Mouse (Mus musculus): ENCODE results near the gene Scnm1. TPM values are rescaled to one million over a fixed set of nuclear protein-coding genes. Genes with fewer than 3 reads are reported as not detected.

Gene Scnm1
- polyA plus RNA-seq, 1 experiment from 2014 or later: 86.7 TPM

GRCm38 (mm10) chr3:95105586-95106337, 28.0 kb downstream of the Scnm1 start:
- Histone ChIP-seq H3K9me3 (replicated peaks) (no peaks in the 10 kb centered on the region), H3K4me2 (peak overlapping the region; percentile 77), H3K27ac (replicated peaks) (peak overlapping the region; percentile 90), H3K27me3 (replicated peaks) (no peaks in the 10 kb centered on the region), H3K36me3 (no peaks in the 10 kb centered on the region), H3K9ac (replicated peaks) (peak overlapping the region; percentile 95), H3K4me3 (replicated peaks) (peak overlapping the region; percentile 97), H3K4me1 (peaks cover 29% of the 10 kb centered on the region)
- WGBS: 0% methylated on average over 16 of the region's 16 CpGs
- no peak for ATAC-seq (ENCODE audit: low FRiP score)

- Histone ChIP-seq H3K4me3 (replicated peaks) (peak overlapping the region; percentile 97), H3K9ac (replicated peaks) (peak overlapping the region; percentile 95), H3K36me3 (no peaks in the 10 kb centered on the region), H3K27ac (replicated peaks) (0 out of 2 replicates have a peak overlapping the region, but pooled peaks have one; percentile 5), H3K4me2 (peak overlapping the region; percentile 77), H3K9me3 (replicated peaks) (no peaks in the 10 kb centered on the region), H3K4me1 (peaks cover 25% of the 10 kb centered on the region), H3K27me3 (replicated peaks) (no peaks in the 10 kb centered on the region)
- 63% methylated on average over 4 of the region's 4 CpGs for WGBS
- ATAC-seq (ENCODE audit: low FRiP score): no peak
Observed at GRCm38 (mm10) chr3:95105121-95105520, 28.7 kb downstream of the Scnm1 start.

- no peak overlapping the region for H3K27ac ChIP-seq (replicated peaks)
- H3K27me3 ChIP-seq (replicated peaks): no peaks in the 10 kb centered on the region
- no peaks in the 10 kb centered on the region for H3K9me3 ChIP-seq (replicated peaks)
- no peak overlapping the region for H3K4me2 ChIP-seq
- H3K4me1 ChIP-seq: peaks cover 24% of the 10 kb centered on the region
- no peak for ATAC-seq (ENCODE audit: low FRiP score)
- H3K4me3 ChIP-seq (replicated peaks): no peak overlapping the region
- 59% methylated on average over 2 of the region's 2 CpGs for WGBS
- no peak overlapping the region for H3K9ac ChIP-seq (replicated peaks)
- H3K36me3 ChIP-seq: peaks cover 8% of the 10 kb centered on the region; the same call in 1 of the 2 replicates
Observed at GRCm38 (mm10) chr3:95100854-95101253, 33.0 kb downstream of the Scnm1 start.

DNA sequence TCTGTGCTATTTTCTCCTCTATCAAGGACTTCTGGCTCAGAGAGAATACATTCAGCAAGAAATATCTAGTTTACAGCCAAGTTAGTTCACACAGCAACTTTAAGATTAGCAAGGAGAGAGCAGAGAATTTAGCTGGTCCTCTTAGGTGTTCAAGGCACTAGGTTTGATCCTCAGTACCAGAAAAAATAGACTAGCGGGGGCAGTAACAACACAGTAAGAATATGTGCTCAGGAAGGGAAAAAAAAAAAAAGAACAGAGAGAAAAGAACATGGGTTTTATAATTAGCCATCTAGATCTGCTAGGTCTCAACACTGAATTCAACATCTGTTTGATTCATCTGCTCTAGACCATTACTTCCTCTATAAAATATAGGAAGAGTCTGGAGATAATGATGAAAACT, 45.7 kb downstream of the Scnm1 start:
- Histone ChIP-seq H3K27me3 (replicated peaks) (no peaks in the 10 kb centered on the region), H3K4me1 (no peaks in the 10 kb centered on the region), H3K36me3 (peaks cover 4% of the 10 kb centered on the region; the same call in 1 of the 2 replicates), H3K9me3 (replicated peaks) (no peaks in the 10 kb centered on the region), H3K4me3 (replicated peaks) (no peak overlapping the region), H3K9ac (replicated peaks) (no peak overlapping the region), H3K4me2 (no peak overlapping the region), H3K27ac (replicated peaks) (no peak overlapping the region)
- no peak for ATAC-seq (ENCODE audit: low FRiP score)
- WGBS: 100% methylated on average over 1 of the region's 1 CpGs

Small RNAs within 50 kb of the gene (microRNA-seq; reads per million reads assigned to microRNA genes)
- not detected for gene Mir8099-1

Other genes starting within 250 kb of the Scnm1 start
- 371 and 373 TPM in 2 replicates for gene Psmb4, start 247.1 kb downstream of the Scnm1 start, polyA plus RNA-seq (2015; fragmentation: Nextera tagmentation; extraction: Ambion mirVana)
- 15.3 and 28.7 TPM in 2 replicates for gene Selenbp1, start 201.0 kb downstream of the Scnm1 start, polyA plus RNA-seq (2015; fragmentation: Nextera tagmentation; extraction: Ambion mirVana)
- 7.1 and 8.0 TPM in 2 replicates for gene Rfx5, start 179.9 kb downstream of the Scnm1 start, polyA plus RNA-seq (2015; fragmentation: Nextera tagmentation; extraction: Ambion mirVana)
- gene Pi4kb, start 159.3 kb downstream of the Scnm1 start, polyA plus RNA-seq (2015; fragmentation: Nextera tagmentation; extraction: Ambion mirVana): 22.5 and 23.8 TPM in 2 replicates
- 16.6 and 17.7 TPM in 2 replicates for gene Zfp687, start 118.6 kb downstream of the Scnm1 start, polyA plus RNA-seq (2015; fragmentation: Nextera tagmentation; extraction: Ambion mirVana)
- gene Psmd4, start 91.4 kb downstream of the Scnm1 start, polyA plus RNA-seq (2015; fragmentation: Nextera tagmentation; extraction: Ambion mirVana): 264 and 266 TPM in 2 replicates
- gene Pip5k1a, start 27.1 kb downstream of the Scnm1 start, polyA plus RNA-seq (2015; fragmentation: Nextera tagmentation; extraction: Ambion mirVana): 15.5 and 16.5 TPM in 2 replicates
- gene Vps72, start 23.0 kb downstream of the Scnm1 start, polyA plus RNA-seq (2015; fragmentation: Nextera tagmentation; extraction: Ambion mirVana): 142 and 151 TPM in 2 replicates
- gene Tmod4, start 9.5 kb downstream of the Scnm1 start, polyA plus RNA-seq (2015; fragmentation: Nextera tagmentation; extraction: Ambion mirVana): 1.3 and 1.5 TPM in 2 replicates
- gene Lysmd1, start 77 bp upstream of the Scnm1 start, polyA plus RNA-seq (2015; fragmentation: Nextera tagmentation; extraction: Ambion mirVana): 38.1 and 46.0 TPM in 2 replicates
- 3.0 and 5.6 TPM in 2 replicates for gene Tnfaip8l2, start 8.3 kb upstream of the Scnm1 start, polyA plus RNA-seq (2015; fragmentation: Nextera tagmentation; extraction: Ambion mirVana)
- gene Sema6c, start 26.4 kb upstream of the Scnm1 start, polyA plus RNA-seq (2015; fragmentation: Nextera tagmentation; extraction: Ambion mirVana): 17.7 and 24.4 TPM in 2 replicates
- gene Gabpb2, start 83.9 kb upstream of the Scnm1 start, polyA plus RNA-seq (2015; fragmentation: Nextera tagmentation; extraction: Ambion mirVana): 2.8 and 3.9 TPM in 2 replicates
- gene Cdc42se1, start 94.7 kb upstream of the Scnm1 start, polyA plus RNA-seq (2015; fragmentation: Nextera tagmentation; extraction: Ambion mirVana): 46.2 and 55.5 TPM in 2 replicates
- 250 and 346 TPM in 2 replicates for gene Mllt11, start 98.2 kb upstream of the Scnm1 start, polyA plus RNA-seq (2015; fragmentation: Nextera tagmentation; extraction: Ambion mirVana)
- gene Gm128, start 107.6 kb upstream of the Scnm1 start, polyA plus RNA-seq (2015; fragmentation: Nextera tagmentation; extraction: Ambion mirVana): 0.13 and 0.18 TPM in 2 replicates
- gene Bnipl, start 117.2 kb upstream of the Scnm1 start, polyA plus RNA-seq (2015; fragmentation: Nextera tagmentation; extraction: Ambion mirVana): 0.29 TPM in 1 of 2 replicates, not detected in the other
- gene Mindy1, start 147.3 kb upstream of the Scnm1 start, polyA plus RNA-seq (2015; fragmentation: Nextera tagmentation; extraction: Ambion mirVana): 37.3 and 37.4 TPM in 2 replicates
- gene Prune1, start 148.1 kb upstream of the Scnm1 start, polyA plus RNA-seq (2015; fragmentation: Nextera tagmentation; extraction: Ambion mirVana): 57.3 and 61.7 TPM in 2 replicates
- 0.40 and 0.41 TPM in 2 replicates for gene Anxa9, start 173.2 kb upstream of the Scnm1 start, polyA plus RNA-seq (2015; fragmentation: Nextera tagmentation; extraction: Ambion mirVana)
- gene Cers2, start 180.8 kb upstream of the Scnm1 start, polyA plus RNA-seq (2015; fragmentation: Nextera tagmentation; extraction: Ambion mirVana): 93.4 and 102 TPM in 2 replicates
- 37.6 and 38.3 TPM in 2 replicates for gene Setdb1, start 223.2 kb upstream of the Scnm1 start, polyA plus RNA-seq (2015; fragmentation: Nextera tagmentation; extraction: Ambion mirVana)